Mouse (Mus musculus): ENCODE results near the gene Zfp385a. TPM values are rescaled to one million over a fixed set of nuclear protein-coding genes. Genes with fewer than 3 reads are reported as not detected.

Gene Zfp385a
- polyA plus RNA-seq, 1 experiment = 84.7 TPM

DNA sequence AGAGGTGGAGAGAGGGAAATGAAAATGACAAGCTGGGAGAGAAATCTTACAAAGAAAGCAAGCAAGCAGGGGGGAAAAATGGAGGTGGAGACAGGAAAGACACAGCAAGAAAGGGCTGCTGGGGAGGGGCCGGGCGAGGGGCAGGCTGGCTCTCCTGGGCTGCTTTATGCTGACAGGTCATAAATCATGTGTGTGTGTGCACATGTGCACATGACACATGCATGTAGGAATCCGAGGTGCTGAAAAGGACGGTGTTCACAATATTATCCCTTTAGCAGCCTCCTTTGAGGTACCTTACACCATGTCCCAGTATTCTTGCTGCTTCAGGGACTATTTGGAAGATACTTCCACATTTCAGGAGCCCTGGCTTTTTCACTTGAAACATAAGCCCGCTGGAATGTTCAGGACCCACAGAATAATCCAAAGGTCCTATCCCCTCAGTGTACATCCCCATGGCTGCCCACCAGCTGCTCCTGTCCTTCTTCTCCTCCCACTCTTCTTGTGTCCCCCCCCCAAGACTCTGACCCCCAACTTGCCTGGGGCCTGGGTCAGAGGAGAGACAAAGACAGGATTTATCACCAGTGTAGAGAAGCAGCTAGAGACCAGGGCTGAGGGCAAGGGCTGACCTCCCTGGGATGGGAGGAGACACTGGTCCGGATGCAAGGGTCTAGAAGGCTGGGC lies 37.4 kb downstream of the Zfp385a start:
- no peaks in the 10 kb centered on the region for H3K27me3 ChIP-seq (ENCODE audit: control insufficient read depth, insufficient read depth, low read length)
- H3K27ac ChIP-seq (ENCODE audit: control insufficient read depth, insufficient read depth, low read depth, low read length) = no peak overlapping the region
- H3K4me3 ChIP-seq (ENCODE audit: control insufficient read depth, low read depth, low read length) = no peak overlapping the region
- H3K36me3 ChIP-seq (ENCODE audit: control insufficient read depth, insufficient read depth, low read length) = no peaks in the 10 kb centered on the region
- TF ChIP-seq CTCF (IDR thresholded peaks at IDR 0.05; ENCODE audit: control insufficient read depth, insufficient read depth, insufficient replicate concordance, low read depth, low read length) = no peak
- TF ChIP-seq POLR2A (IDR thresholded peaks at IDR 0.05; ENCODE audit: control insufficient read depth, low read depth, low read length) = no peak
- peaks cover 18% of the 10 kb centered on the region for H3K4me1 ChIP-seq (ENCODE audit: control insufficient read depth, insufficient read depth, low read length)

DNA sequence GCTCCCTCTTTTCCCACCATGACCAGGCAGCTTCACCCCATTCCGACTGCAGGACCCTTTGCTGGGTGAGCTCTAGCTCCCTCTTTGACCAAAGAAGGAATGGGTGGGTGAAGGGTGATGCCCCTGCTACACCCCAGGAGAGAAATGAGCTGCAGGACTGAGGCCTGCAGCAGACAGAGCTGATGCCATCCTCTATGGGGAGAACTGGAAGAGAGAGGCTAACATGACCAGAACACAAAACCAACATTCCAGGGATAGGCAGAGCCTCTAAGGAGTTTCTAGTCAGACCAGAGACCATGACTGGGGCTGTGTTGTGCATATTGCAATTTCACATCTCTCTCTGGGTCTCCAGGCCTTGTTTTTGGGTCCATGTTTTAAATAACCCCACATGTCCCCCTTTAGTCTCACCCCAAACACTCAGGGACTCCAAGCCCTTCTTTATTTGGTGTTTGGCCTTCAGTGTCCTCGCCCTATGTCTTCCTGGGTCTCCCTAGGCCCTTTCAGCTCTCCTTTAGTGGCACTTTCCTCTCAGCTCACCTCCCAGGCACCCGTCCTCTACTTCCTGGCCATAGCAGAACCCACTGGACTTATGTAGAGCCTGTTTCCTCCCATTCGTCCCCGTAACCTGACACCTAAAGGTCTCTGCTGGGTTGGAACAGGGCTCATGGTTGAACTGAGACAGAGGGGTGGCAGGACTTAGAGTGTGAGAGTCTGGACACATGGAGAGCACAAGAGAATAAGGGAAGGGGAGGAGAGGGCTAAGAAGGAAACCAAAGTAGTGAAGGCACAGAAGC lies 38.1 kb downstream of the Zfp385a start:
- TF ChIP-seq CTCF (IDR thresholded peaks at IDR 0.05; ENCODE audit: control insufficient read depth, insufficient read depth, insufficient replicate concordance, low read depth, low read length) (no peak), POLR2A (IDR thresholded peaks at IDR 0.05; ENCODE audit: control insufficient read depth, low read depth, low read length) (no peak)
- Histone ChIP-seq H3K4me3 (ENCODE audit: control insufficient read depth, low read depth, low read length) (no peak overlapping the region), H3K4me1 (ENCODE audit: control insufficient read depth, insufficient read depth, low read length) (peaks cover 16% of the 10 kb centered on the region), H3K36me3 (ENCODE audit: control insufficient read depth, insufficient read depth, low read length) (no peaks in the 10 kb centered on the region), H3K27ac (ENCODE audit: control insufficient read depth, insufficient read depth, low read depth, low read length) (no peak overlapping the region), H3K27me3 (ENCODE audit: control insufficient read depth, insufficient read depth, low read length) (no peaks in the 10 kb centered on the region)

DNA sequence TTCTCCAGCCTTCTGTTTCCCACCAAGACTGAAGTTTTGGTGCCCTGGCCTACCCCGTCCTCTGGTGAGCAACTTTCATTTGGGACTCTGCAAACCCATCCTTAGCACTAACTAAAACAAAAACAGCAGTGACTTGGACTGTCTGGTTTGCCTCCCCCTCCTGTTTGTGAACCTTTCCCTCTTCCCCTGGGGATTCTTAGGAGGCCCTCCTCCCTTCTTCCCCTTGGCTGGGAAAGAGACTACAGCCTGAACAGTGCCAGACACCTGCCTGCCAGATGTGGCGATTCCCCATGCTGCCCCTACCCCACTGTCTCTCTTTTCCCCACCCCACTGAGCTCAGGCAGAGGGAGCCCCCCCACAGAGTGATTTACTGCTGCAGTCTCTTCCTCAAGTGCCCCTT lies 38.8 kb downstream of the Zfp385a start:
- Histone ChIP-seq H3K27me3 (ENCODE audit: control insufficient read depth, insufficient read depth, low read length) (no peaks in the 10 kb centered on the region), H3K4me3 (ENCODE audit: control insufficient read depth, low read depth, low read length) (no peak overlapping the region), H3K27ac (ENCODE audit: control insufficient read depth, insufficient read depth, low read depth, low read length) (no peak overlapping the region), H3K36me3 (ENCODE audit: control insufficient read depth, insufficient read depth, low read length) (no peaks in the 10 kb centered on the region), H3K4me1 (ENCODE audit: control insufficient read depth, insufficient read depth, low read length) (peaks cover 16% of the 10 kb centered on the region)
- TF ChIP-seq CTCF (IDR thresholded peaks at IDR 0.05; ENCODE audit: control insufficient read depth, insufficient read depth, insufficient replicate concordance, low read depth, low read length) (no peak), POLR2A (IDR thresholded peaks at IDR 0.05; ENCODE audit: control insufficient read depth, low read depth, low read length) (no peak)

DNA sequence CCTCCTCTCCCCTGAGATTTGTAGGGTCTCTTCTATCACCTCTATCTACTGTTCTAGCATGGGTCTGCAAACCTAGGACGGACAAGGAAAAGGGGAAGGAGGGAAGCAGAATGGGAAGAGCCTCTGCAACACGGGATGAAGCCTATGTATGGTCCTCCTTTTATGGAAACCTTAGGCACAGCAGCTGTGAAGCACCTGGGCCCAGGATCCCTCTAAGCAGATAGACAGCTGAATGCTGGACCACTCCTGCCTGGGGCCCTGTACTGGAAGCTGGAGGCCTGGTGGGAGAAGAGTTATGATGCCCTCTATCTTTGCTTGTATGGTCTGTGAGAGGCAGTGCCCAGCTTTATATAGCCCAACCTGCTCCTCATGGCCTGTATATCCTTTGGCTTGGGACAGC lies 39.3 kb downstream of the Zfp385a start:
- H3K27me3 ChIP-seq (ENCODE audit: control insufficient read depth, insufficient read depth, low read length) = no peaks in the 10 kb centered on the region
- H3K36me3 ChIP-seq (ENCODE audit: control insufficient read depth, insufficient read depth, low read length) = no peaks in the 10 kb centered on the region; the same call in 1 of the 2 replicates
- H3K4me3 ChIP-seq (ENCODE audit: control insufficient read depth, low read depth, low read length) = no peak overlapping the region
- H3K4me1 ChIP-seq (ENCODE audit: control insufficient read depth, insufficient read depth, low read length) = peaks cover 14% of the 10 kb centered on the region
- H3K27ac ChIP-seq (ENCODE audit: control insufficient read depth, insufficient read depth, low read depth, low read length) = no peak overlapping the region
- no peak for TF ChIP-seq CTCF (IDR thresholded peaks at IDR 0.05; ENCODE audit: control insufficient read depth, insufficient read depth, insufficient replicate concordance, low read depth, low read length)
- no peak for TF ChIP-seq POLR2A (IDR thresholded peaks at IDR 0.05; ENCODE audit: control insufficient read depth, low read depth, low read length)

DNA sequence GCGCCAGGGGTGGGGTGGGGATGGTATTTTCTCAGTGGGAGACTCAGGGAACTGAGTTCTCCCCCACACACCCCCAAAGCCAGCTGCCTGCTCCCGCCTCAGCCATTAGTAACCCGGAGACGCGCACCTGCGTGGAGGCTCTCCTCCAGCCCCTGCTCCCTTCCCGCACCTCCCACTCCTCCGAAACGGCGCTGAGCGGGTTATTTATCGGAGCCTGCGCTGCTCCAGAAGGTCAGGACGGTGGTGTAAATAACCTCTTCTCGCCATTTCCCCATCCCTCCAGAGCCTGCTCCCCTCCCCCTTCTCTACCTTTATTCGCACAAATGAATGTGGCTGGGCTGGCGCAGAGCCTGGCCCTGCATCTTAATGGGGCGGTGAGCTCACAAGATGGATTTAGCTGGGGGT lies 39.8 kb downstream of the Zfp385a start:
- Histone ChIP-seq H3K27ac (ENCODE audit: control insufficient read depth, insufficient read depth, low read depth, low read length) (no peak overlapping the region), H3K4me1 (ENCODE audit: control insufficient read depth, insufficient read depth, low read length) (peaks cover 14% of the 10 kb centered on the region), H3K36me3 (ENCODE audit: control insufficient read depth, insufficient read depth, low read length) (no peaks in the 10 kb centered on the region; the same call in 1 of the 2 replicates), H3K4me3 (ENCODE audit: control insufficient read depth, low read depth, low read length) (no peak overlapping the region), H3K27me3 (ENCODE audit: control insufficient read depth, insufficient read depth, low read length) (no peaks in the 10 kb centered on the region)
- TF ChIP-seq CTCF (IDR thresholded peaks at IDR 0.05; ENCODE audit: control insufficient read depth, insufficient read depth, insufficient replicate concordance, low read depth, low read length) = no peak
- no peak for TF ChIP-seq POLR2A (IDR thresholded peaks at IDR 0.05; ENCODE audit: control insufficient read depth, low read depth, low read length)

DNA sequence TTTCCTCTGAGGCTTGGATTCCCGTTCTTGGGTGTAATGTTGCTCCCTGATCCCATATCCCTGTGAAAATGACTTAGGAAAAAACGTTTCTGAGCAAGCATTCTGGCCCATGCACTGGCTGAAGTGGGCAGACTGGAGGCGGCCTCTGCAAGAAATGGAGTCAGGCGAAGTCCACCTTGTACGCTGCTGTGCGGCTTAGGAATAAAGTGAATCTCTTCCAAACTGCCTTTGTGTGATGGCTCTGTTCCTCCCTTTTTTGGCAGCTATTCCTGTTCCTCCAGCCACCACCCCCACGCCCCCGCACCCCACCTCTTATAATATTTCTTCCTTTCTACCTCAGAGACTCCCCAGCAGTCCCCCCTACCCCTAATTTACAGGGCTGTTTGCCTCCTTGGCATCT lies 40.2 kb downstream of the Zfp385a start:
- H3K27ac ChIP-seq (ENCODE audit: control insufficient read depth, insufficient read depth, low read depth, low read length) = no peak overlapping the region
- no peak for TF ChIP-seq CTCF (IDR thresholded peaks at IDR 0.05; ENCODE audit: control insufficient read depth, insufficient read depth, insufficient replicate concordance, low read depth, low read length)
- TF ChIP-seq POLR2A (IDR thresholded peaks at IDR 0.05; ENCODE audit: control insufficient read depth, low read depth, low read length) = no peak
- H3K4me3 ChIP-seq (ENCODE audit: control insufficient read depth, low read depth, low read length) = no peak overlapping the region
- no peaks in the 10 kb centered on the region; the same call in 1 of the 2 replicates for H3K36me3 ChIP-seq (ENCODE audit: control insufficient read depth, insufficient read depth, low read length)
- no peaks in the 10 kb centered on the region for H3K27me3 ChIP-seq (ENCODE audit: control insufficient read depth, insufficient read depth, low read length)
- H3K4me1 ChIP-seq (ENCODE audit: control insufficient read depth, insufficient read depth, low read length) = peaks cover 13% of the 10 kb centered on the region

DNA sequence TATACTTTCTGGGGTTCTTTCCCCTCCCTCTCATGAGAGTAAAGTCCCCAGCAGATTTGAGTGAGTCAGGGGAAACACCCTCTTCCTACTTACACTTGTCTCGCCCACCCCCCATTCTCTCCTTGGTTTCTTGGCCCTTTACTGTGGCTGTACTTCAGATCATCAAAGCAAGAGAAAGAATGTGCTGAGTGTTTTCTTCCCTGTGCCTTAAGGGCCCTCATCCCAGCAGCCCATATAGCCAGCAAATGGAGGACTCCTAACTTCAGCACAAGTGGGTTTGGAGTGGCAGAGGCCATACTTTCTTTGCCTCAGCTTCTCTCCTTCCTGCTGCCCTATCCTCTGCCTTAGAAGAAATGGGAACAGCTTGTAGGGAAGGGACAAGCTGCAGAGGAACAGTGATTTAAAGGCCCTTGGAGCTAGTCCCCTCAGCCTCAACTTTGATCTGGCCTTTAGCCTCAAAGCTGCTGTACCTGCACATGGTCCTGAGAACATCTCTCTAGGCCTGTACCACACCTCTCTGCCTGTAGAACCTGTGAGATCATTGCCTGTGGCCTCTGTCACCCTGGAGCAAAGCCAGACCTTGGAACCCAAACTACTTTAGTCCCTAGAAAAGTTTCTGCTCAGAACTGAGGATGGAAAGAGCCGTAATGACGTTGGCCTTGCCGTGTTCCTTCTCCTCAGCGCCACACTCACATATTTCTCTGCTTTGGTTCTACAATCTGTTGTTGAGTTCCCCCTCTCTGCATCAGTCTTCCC lies 40.9 kb downstream of the Zfp385a start:
- TF ChIP-seq CTCF (IDR thresholded peaks at IDR 0.05; ENCODE audit: control insufficient read depth, insufficient read depth, insufficient replicate concordance, low read depth, low read length) = no peak
- TF ChIP-seq POLR2A (IDR thresholded peaks at IDR 0.05; ENCODE audit: control insufficient read depth, low read depth, low read length) = no peak
- no peak overlapping the region for H3K27ac ChIP-seq (ENCODE audit: control insufficient read depth, insufficient read depth, low read depth, low read length)
- no peaks in the 10 kb centered on the region; the same call in 1 of the 2 replicates for H3K36me3 ChIP-seq (ENCODE audit: control insufficient read depth, insufficient read depth, low read length)
- no peak overlapping the region for H3K4me3 ChIP-seq (ENCODE audit: control insufficient read depth, low read depth, low read length)
- peaks cover 7% of the 10 kb centered on the region for H3K4me1 ChIP-seq (ENCODE audit: control insufficient read depth, insufficient read depth, low read length)
- no peaks in the 10 kb centered on the region for H3K27me3 ChIP-seq (ENCODE audit: control insufficient read depth, insufficient read depth, low read length)

Measured in testis, adult 2 months (tissue).